Mouse (Mus musculus): Measurements from ENCODE around the gene Usp5.

- TF ChIP-seq POLR2A (IDR thresholded peaks at IDR 0.05; ENCODE audit: extremely low read depth, insufficient read depth, low read length): no peak
- no peak for TF ChIP-seq CTCF (IDR thresholded peaks at IDR 0.05; ENCODE audit: low read depth, low read length)
Observed at GRCm38 (mm10) chr6:124804341-124804740, 24.9 kb downstream of the Usp5 start.
